ENCODE assay signal across 9 mouse cellular contexts in the genomic region with DNA sequence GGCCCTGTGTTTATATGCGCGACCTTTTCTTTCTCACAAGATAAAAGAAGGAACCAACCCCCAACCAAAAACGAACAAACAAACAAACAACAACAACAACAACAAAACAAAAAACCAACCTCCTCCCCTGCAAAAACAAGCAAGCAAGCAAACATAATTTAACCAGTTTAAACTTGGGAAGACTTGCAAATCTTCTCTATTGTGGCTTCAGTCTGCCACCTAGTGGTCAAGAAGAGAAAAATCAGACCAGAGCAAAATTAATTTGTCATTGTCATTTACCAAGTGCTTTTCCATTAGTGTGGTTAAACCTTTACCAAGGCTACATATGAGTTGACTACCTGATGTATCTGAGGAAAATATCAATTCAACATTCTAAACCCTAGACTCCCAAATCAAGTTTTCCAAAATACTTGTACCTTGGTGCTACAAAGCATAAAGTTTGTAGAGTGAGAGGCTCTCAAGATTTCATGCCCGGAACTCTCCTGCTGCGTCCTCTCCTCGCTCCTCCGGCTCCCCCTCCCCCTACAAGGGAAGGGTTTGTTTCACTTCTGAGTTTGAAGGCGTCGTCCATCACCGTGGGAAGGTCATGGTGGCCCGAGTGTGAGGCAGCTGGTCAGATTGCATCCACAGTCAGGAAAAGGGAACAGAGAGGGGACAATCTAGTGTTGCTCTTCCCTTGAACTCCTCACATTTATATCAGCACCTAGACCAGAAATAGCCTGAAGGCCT. TPM values are rescaled to one million over a fixed set of nuclear protein-coding genes. Genes with fewer than 3 reads are reported as not detected.
A peak's percentile ranks its signal among the peaks of the same experiment; 100 is the strongest.
DNase-seq lines count a peak whose midpoint lies in the region; ATAC-seq and TF ChIP-seq lines count a peak whose summit lies in the region.
"Had no signal": no experiment of that assay in that cellular context is flagged by ENCODE, and none has a peak within 500 bp of the region (broad histone marks: within the 10 kb centered on the region; RNA-seq: fewer than 3 reads in every experiment).

No protein-coding gene starts in this region.

- no peak for TF ChIP-seq POLR2A in bone marrow, adult 2 months (IDR thresholded peaks at IDR 0.05; ENCODE audit: borderline replicate concordance, control insufficient read depth, low read depth, low read length)

- no peaks in the 10 kb centered on the region for H3K27me3 ChIP-seq in heart, embryonic 11.5 days (ENCODE audit: control insufficient read depth, insufficient read depth, low read length)
- H3K27me3 ChIP-seq: limb, embryonic 12.5 days had no signal

- H3K4me2 ChIP-seq in heart, embryonic 11.5 days = no peak overlapping the region
- H3K4me2 ChIP-seq: limb, embryonic 12.5 days had no signal

- 0 out of 2 replicates have a peak, but pooled peaks have one; percentile 16 for TF ChIP-seq CTCF in bone marrow, adult 2 months (IDR thresholded peaks at IDR 0.05; ENCODE audit: control insufficient read depth, insufficient read depth, low read length)

- no peak overlapping the region for H3K9ac ChIP-seq in heart, embryonic 11.5 days (ENCODE audit: low read depth, low read length)
- H3K9ac ChIP-seq: limb, embryonic 12.5 days had no signal

- no peaks in the 10 kb centered on the region for H3K4me1 ChIP-seq in heart, embryonic 11.5 days (ENCODE audit: control insufficient read depth, insufficient read depth, low read length)
- no peaks in the 10 kb centered on the region; the same call in 1 of the 2 replicates for H3K4me1 ChIP-seq in bone marrow, adult 2 months (ENCODE audit: control insufficient read depth, insufficient read depth, low read length)
- H3K4me1 ChIP-seq: limb, embryonic 12.5 days had no signal

- ATAC-seq in heart, embryonic 11.5 days (replicated peaks; ENCODE audit: insufficient number of reproducible peaks, low FRiP score, low TSS enrichment) = no peak

- no peaks in the 10 kb centered on the region for H3K36me3 ChIP-seq in heart, embryonic 11.5 days (ENCODE audit: control insufficient read depth, insufficient read depth, low read length)
- H3K36me3 ChIP-seq: limb, embryonic 12.5 days had no signal

- H3K27ac ChIP-seq in heart, embryonic 11.5 days (ENCODE audit: low read depth, low read length) = no peak overlapping the region
- H3K27ac ChIP-seq in bone marrow, adult 2 months (ENCODE audit: control insufficient read depth, insufficient read depth, low read depth, low read length, poor library complexity) = no peak overlapping the region
- H3K27ac ChIP-seq: limb, embryonic 12.5 days had no signal

- DNase-seq in heart, adult 18-20 months = peak; percentile 16 to 26
- peak; percentile 65 for DNase-seq in A20 (ENCODE audit: low read depth, low spot score)
- peak; percentile 86 for DNase-seq in induced T-regulatory cell, adult 2 months (ENCODE audit: low read depth)
- peak; percentile 74 for DNase-seq in retina, postnatal 1 day
- DNase-seq in ovary, adult 18-20 months (ENCODE audit: low spot score) = no peak
- no peak for DNase-seq in adrenal gland, postnatal 25 days

- 23% methylated on average over 11 of the region's 11 CpGs for WGBS in heart, embryonic 11.5 days (ENCODE audit: insufficient replicate concordance)
- WGBS in bone marrow, adult 2 months = 18% methylated on average over 11 of the region's 11 CpGs

- no peaks in the 10 kb centered on the region for H3K9me3 ChIP-seq in heart, embryonic 11.5 days (replicated peaks; ENCODE audit: control insufficient read depth, low read length)
- H3K9me3 ChIP-seq: limb, embryonic 12.5 days had no signal

- H3K4me3 ChIP-seq in heart, embryonic 11.5 days (ENCODE audit: low read depth, low read length) = no peak overlapping the region
- no peak overlapping the region for H3K4me3 ChIP-seq in bone marrow, adult 2 months (replicated peaks; ENCODE audit: control insufficient read depth, low read depth, low read length)
- H3K4me3 ChIP-seq: limb, embryonic 12.5 days had no signal

RNA-seq across cellular contexts. Expression of gene Rfc4, which starts 8.0 kb away (rescaled TPM):
- 10 to 100 TPM in 1 of 2 experiments, 1 to 10 TPM in 1; 8.3 to 10.1 TPM for total RNA-seq in heart, adult 18-20 months (2021)
- 106 and 117 TPM in 2 replicates for polyA plus RNA-seq in heart, embryonic 11.5 days (2014; fragmentation: Nextera tagmentation; extraction: Ambion mirVana)
- 35.1 and 55.1 TPM in 2 replicates for polyA plus RNA-seq in bone marrow, adult 2 months (2011; ENCODE audit: insufficient read depth, insufficient read length, low replicate concordance, missing spikeins)
- 9.9 and 10.4 TPM in 2 replicates for total RNA-seq in adrenal gland, postnatal 25 days (2021)

RNA-seq across cellular contexts. Expression of gene Adipoq, which starts 10.8 kb away (rescaled TPM):
- total RNA-seq in heart, adult 18-20 months (2021) = 10 to 100 TPM; 14.8 to 64.6 TPM
- 0.16 TPM in 1 of 2 replicates, not detected in the other for polyA plus RNA-seq in heart, embryonic 11.5 days (2014; fragmentation: Nextera tagmentation; extraction: Ambion mirVana)
- 32.3 and 39.5 TPM in 2 replicates for polyA plus RNA-seq in bone marrow, adult 2 months (2011; ENCODE audit: insufficient read depth, insufficient read length, low replicate concordance, missing spikeins)
- total RNA-seq in adrenal gland, postnatal 25 days (2021) = 138 and 160 TPM in 2 replicates
- polyA plus RNA-seq: limb, embryonic 12.5 days had no signal

RNA-seq across cellular contexts. Expression of gene Eif4a2, which starts 28.3 kb away (rescaled TPM):
- total RNA-seq in heart, adult 18-20 months (2021) = 100 to 1,000 TPM; 420 to 448 TPM
- 205 and 223 TPM in 2 replicates for polyA plus RNA-seq in heart, embryonic 11.5 days (2014; fragmentation: Nextera tagmentation; extraction: Ambion mirVana)
- 103 and 232 TPM in 2 replicates for polyA plus RNA-seq in bone marrow, adult 2 months (2011; ENCODE audit: insufficient read depth, insufficient read length, low replicate concordance, missing spikeins)
- total RNA-seq in adrenal gland, postnatal 25 days (2021) = 464 and 587 TPM in 2 replicates

Comparison
In these comparisons a context has a peak if more than half of its experiments do, and no peak if none do; other contexts are left out.
1. DNase-seq: peak in heart, adult 18-20 months (2 of 2), A20 (single experiment), induced T-regulatory cell, adult 2 months (single experiment) and retina, postnatal 1 day (single experiment); none in ovary, adult 18-20 months (single experiment) and adrenal gland, postnatal 25 days (single experiment).